Comparison of ENCODE assay signal across 8 mouse cellular contexts in genomic region chr9:51007726-51008067, GRCm38 (mm10). TPM values are rescaled to one million over a fixed set of nuclear protein-coding genes. Genes with fewer than 3 reads are reported as not detected.
DNase-seq lines count a peak whose midpoint lies in the region; ATAC-seq and TF ChIP-seq lines count a peak whose summit lies in the region.

No protein-coding gene starts in this region.

- no peaks in the 10 kb centered on the region for H3K27me3 ChIP-seq in cerebellum, adult 2 months (ENCODE audit: control insufficient read depth, insufficient read depth, low read length)
- H3K27me3 ChIP-seq in spleen, adult 2 months (ENCODE audit: control insufficient read depth, insufficient read depth, low read length), result no peaks in the 10 kb centered on the region
- no peaks in the 10 kb centered on the region for H3K27me3 ChIP-seq in limb, embryonic 14.5 days (ENCODE audit: control insufficient read depth, insufficient read depth, low read length)
- no peaks in the 10 kb centered on the region for H3K27me3 ChIP-seq in stomach, embryonic 15.5 days (replicated peaks)

- H3K27ac ChIP-seq in cerebellum, adult 2 months (ENCODE audit: insufficient read depth, low read length), result peak overlapping the region; percentile 49; the same call in 1 of the 2 replicates
- no peak overlapping the region for H3K27ac ChIP-seq in spleen, adult 2 months (ENCODE audit: insufficient read depth, low read length)
- H3K27ac ChIP-seq in limb, embryonic 14.5 days (replicated peaks; ENCODE audit: low read depth, low read length), result no peak overlapping the region
- no peak overlapping the region for H3K27ac ChIP-seq in stomach, embryonic 15.5 days

- DNase-seq in cerebellum, adult 2 months, result no peak
- DNase-seq in cerebellum, postnatal 14 days, result no peak
- no peak for DNase-seq in spleen, adult 2 months (ENCODE audit: low read depth in 1 of 2, low spot score in 2 of 2)
- DNase-seq in spleen, adult 12 weeks (ENCODE audit: low spot score), result no peak
- DNase-seq in limb, embryonic 14.5 days (ENCODE audit: low spot score), result no peak
- no peak for DNase-seq in left cerebral cortex, adult 11 months (ENCODE audit: low spot score)

- no peak for ATAC-seq in limb, embryonic 14.5 days (ENCODE audit: low FRiP score, low read depth)
- no peak for ATAC-seq in stomach, embryonic 15.5 days (ENCODE audit: insufficient read depth, low FRiP score, low read depth)
- ATAC-seq in monocyte, adult 5-6 weeks (replicated peaks; ENCODE audit: insufficient number of reproducible peaks, low FRiP score, low TSS enrichment, poor library complexity, severe bottlenecking), result no peak

- peak overlapping the region; percentile 82 for H3K4me2 ChIP-seq in limb, embryonic 14.5 days (replicated peaks; ENCODE audit: low read depth, low read length, severe bottlenecking)
- H3K4me2 ChIP-seq in stomach, embryonic 15.5 days, result peak overlapping the region; percentile 76

- no peaks in the 10 kb centered on the region for H3K36me3 ChIP-seq in spleen, adult 2 months (ENCODE audit: control insufficient read depth, insufficient read depth, low read length)
- H3K36me3 ChIP-seq in limb, embryonic 14.5 days (ENCODE audit: control insufficient read depth, insufficient read depth, low read length), result no peaks in the 10 kb centered on the region
- no peaks in the 10 kb centered on the region for H3K36me3 ChIP-seq in stomach, embryonic 15.5 days

- 9% methylated on average over 10 of the region's 10 CpGs for WGBS in cerebellum, adult 2 months
- WGBS in spleen, adult 2 months, result 14% methylated on average over 10 of the region's 10 CpGs
- WGBS in limb, embryonic 14.5 days, result 11% methylated on average over 10 of the region's 10 CpGs
- 10% methylated on average over 10 of the region's 10 CpGs for WGBS in stomach, embryonic 15.5 days

- H3K9ac ChIP-seq in limb, embryonic 14.5 days (ENCODE audit: low read depth, low read length, severe bottlenecking), result peak overlapping the region; percentile 89
- peak overlapping the region; percentile 96; the same call in 1 of the 2 replicates for H3K9ac ChIP-seq in stomach, embryonic 15.5 days

- H3K4me1 ChIP-seq in cerebellum, adult 2 months (ENCODE audit: control insufficient read depth, insufficient read depth, low read length), result no peaks in the 10 kb centered on the region
- H3K4me1 ChIP-seq in spleen, adult 2 months (ENCODE audit: control insufficient read depth, insufficient read depth, insufficient read length), result no peaks in the 10 kb centered on the region; the same call in 1 of the 2 replicates
- 0 out of 2 replicates have a peak, but pooled peaks cover 3% of the 10 kb centered on the region for H3K4me1 ChIP-seq in limb, embryonic 14.5 days (ENCODE audit: control insufficient read depth, insufficient read depth, low read length)
- H3K4me1 ChIP-seq in stomach, embryonic 15.5 days, result 0 out of 2 replicates have a peak, but pooled peaks cover 2% of the 10 kb centered on the region

- no peak for TF ChIP-seq CTCF in cerebellum, adult 2 months (IDR thresholded peaks at IDR 0.05; ENCODE audit: borderline replicate concordance, insufficient read depth, low read depth, low read length)
- TF ChIP-seq CTCF in spleen, adult 2 months (IDR thresholded peaks at IDR 0.05; ENCODE audit: extremely low read depth, insufficient read depth, insufficient read length, insufficient replicate concordance), result no peak

- H3K9me3 ChIP-seq in limb, embryonic 14.5 days (ENCODE audit: control insufficient read depth, low read length), result no peaks in the 10 kb centered on the region
- H3K9me3 ChIP-seq in stomach, embryonic 15.5 days, result no peaks in the 10 kb centered on the region

- H3K4me3 ChIP-seq in cerebellum, adult 2 months (replicated peaks; ENCODE audit: insufficient read depth, low read depth, low read length), result peak overlapping the region; percentile 88
- peak overlapping the region; percentile 97; the same call in 1 of the 2 replicates for H3K4me3 ChIP-seq in spleen, adult 2 months (ENCODE audit: extremely low read depth, insufficient read depth, insufficient read length)
- H3K4me3 ChIP-seq in limb, embryonic 14.5 days (replicated peaks; ENCODE audit: low read length), result peak overlapping the region; percentile 85
- H3K4me3 ChIP-seq in stomach, embryonic 15.5 days (replicated peaks), result peak overlapping the region; percentile 91

- no peak for TF ChIP-seq POLR2A in cerebellum, adult 2 months (IDR thresholded peaks at IDR 0.05; ENCODE audit: borderline replicate concordance, insufficient read depth, low read length)
- TF ChIP-seq POLR2A in spleen, adult 2 months (IDR thresholded peaks at IDR 0.05; ENCODE audit: low read depth, low read length), result no peak
- TF ChIP-seq POLR2A in limb, embryonic 14.5 days (IDR thresholded peaks at IDR 0.05; ENCODE audit: borderline replicate concordance, extremely low read depth, insufficient read depth, insufficient read length), result no peak

RNA-seq across cellular contexts. Expression of gene Sik2, which starts 1.2 kb away (rescaled TPM):
- polyA plus RNA-seq in cerebellum, adult 2 months (2012; rRNA removed), result 23.1 and 23.6 TPM in 2 replicates
- polyA plus RNA-seq in spleen, adult 2 months (2012; rRNA removed), result 12.5 and 19.4 TPM in 2 replicates
- 16.3 and 16.8 TPM in 2 replicates for polyA plus RNA-seq in limb, embryonic 14.5 days (2012; rRNA removed)
- 15.8 and 18.7 TPM in 2 replicates for polyA plus RNA-seq in limb, embryonic 14.5 days (2014; fragmentation: Nextera tagmentation; extraction: Ambion mirVana)
- polyA plus RNA-seq in stomach, embryonic 15.5 days (2015; fragmentation: Nextera tagmentation; extraction: Ambion mirVana), result 18.5 and 18.9 TPM in 2 replicates
- total RNA-seq in monocyte, adult 5-6 weeks (2017), result 15.6 to 35.3 TPM (median 18.4 TPM) in 3 replicates

RNA-seq across cellular contexts. Expression of gene Btg4, which starts 53.0 kb away (rescaled TPM):
- not detected in 2 replicates for polyA plus RNA-seq in cerebellum, adult 2 months (2012; rRNA removed)
- not detected in 2 replicates for polyA plus RNA-seq in spleen, adult 2 months (2012; rRNA removed)
- polyA plus RNA-seq in limb, embryonic 14.5 days (2012; rRNA removed), result not detected in 2 replicates
- polyA plus RNA-seq in limb, embryonic 14.5 days (2014; fragmentation: Nextera tagmentation; extraction: Ambion mirVana), result 0.57 TPM in 1 of 2 replicates, not detected in the other
- polyA plus RNA-seq in stomach, embryonic 15.5 days (2015; fragmentation: Nextera tagmentation; extraction: Ambion mirVana), result not detected in 2 replicates
- total RNA-seq in monocyte, adult 5-6 weeks (2017), result 0.78 TPM in 1 of 3 replicates, not detected in the others
